Mouse (Mus musculus): ENCODE measurements at regions not wholly inside any gene's neighbourhood (a gene's known extent, or its start where the extent isn't known, plus 50 kb on each side); places are given as distances from the start of the nearest gene placed in this dataset.

GRCm38 (mm10) chr14:23237376-23237775 lies 776.9 kb downstream of the Kcnma1 start:
- no peak for DNase-seq

- no peak for DNase-seq
Observed at GRCm38 (mm10) chr14:23198676-23199075, 815.6 kb downstream of the Kcnma1 start.

- DNase-seq = no peak
Observed at GRCm38 (mm10) chr14:23194569-23195529, 819.4 kb downstream of the Kcnma1 start.

GRCm38 (mm10) chr14:23192566-23192965 lies 821.7 kb downstream of the Kcnma1 start:
- DNase-seq = peak; percentile 32

- DNase-seq = peak; percentile 61
Observed at GRCm38 (mm10) chr14:23185359-23185758, 828.9 kb downstream of the Kcnma1 start.

GRCm38 (mm10) chr14:23169346-23169745 lies 844.9 kb downstream of the Kcnma1 start:
- no peak for DNase-seq

GRCm38 (mm10) chr14:23160567-23160966 lies 853.7 kb downstream of the Kcnma1 start:
- no peak for DNase-seq

- DNase-seq = no peak
Observed at GRCm38 (mm10) chr14:23150431-23150830, 863.9 kb downstream of the Kcnma1 start.

- DNase-seq = no peak
Observed at GRCm38 (mm10) chr14:23146981-23147380, 867.3 kb downstream of the Kcnma1 start.

GRCm38 (mm10) chr14:23140385-23140784 lies 873.9 kb downstream of the Kcnma1 start:
- DNase-seq = no peak

GRCm38 (mm10) chr14:23134723-23135122 lies 879.6 kb downstream of the Kcnma1 start:
- no peak for DNase-seq

- DNase-seq = no peak
Observed at GRCm38 (mm10) chr14:23131736-23132519, 882.4 kb downstream of the Kcnma1 start.

GRCm38 (mm10) chr14:23115889-23116510 lies 898.3 kb downstream of the Kcnma1 start:
- no peak for DNase-seq

- DNase-seq = no peak
Observed at GRCm38 (mm10) chr14:23114910-23115309, 899.4 kb downstream of the Kcnma1 start.

- no peak for DNase-seq
Observed at GRCm38 (mm10) chr14:23114456-23114855, 899.8 kb downstream of the Kcnma1 start.

GRCm38 (mm10) chr14:23112369-23112768 lies 901.9 kb downstream of the Kcnma1 start:
- no peak for DNase-seq

GRCm38 (mm10) chr14:23108590-23108989 lies 905.7 kb downstream of the Kcnma1 start:
- no peak for DNase-seq

- DNase-seq = no peak
Observed at GRCm38 (mm10) chr14:23107466-23107865, 906.8 kb downstream of the Kcnma1 start.
